In the genomic region with DNA sequence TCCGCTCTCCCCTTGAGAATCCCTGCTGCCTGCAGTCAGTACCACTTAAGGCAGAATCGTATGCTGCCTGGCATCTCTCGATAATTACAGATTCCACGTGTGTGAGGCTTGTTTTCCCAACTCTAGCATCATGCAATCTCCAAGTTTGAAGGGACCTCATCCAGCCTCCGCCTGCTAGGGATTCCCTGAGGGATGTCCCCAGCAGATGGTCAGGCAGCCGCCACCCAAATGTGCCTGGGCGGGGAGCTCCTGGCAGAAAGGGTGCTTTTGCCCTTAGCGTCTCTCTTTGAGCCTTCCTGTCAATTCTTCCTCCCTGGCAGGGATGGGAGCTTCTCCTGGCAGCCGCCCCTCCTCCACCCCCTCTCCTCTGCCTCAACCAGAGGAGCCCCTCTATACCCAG, we compare ENCODE assay signal across 12 mouse cellular contexts. TPM values are rescaled to one million over a fixed set of nuclear protein-coding genes. Genes with fewer than 3 reads are reported as not detected.
DNase-seq lines count a peak whose midpoint lies in the region; ATAC-seq and TF ChIP-seq lines count a peak whose summit lies in the region.
"Had no signal": no experiment of that assay in that cellular context is flagged by ENCODE, and none has a peak within 500 bp of the region (broad histone marks: within the 10 kb centered on the region; RNA-seq: fewer than 3 reads in every experiment).

No protein-coding gene starts in this region.

- peaks cover 98% of the 10 kb centered on the region for H3K27me3 ChIP-seq in forebrain, embryonic 10.5 days (ENCODE audit: poor library complexity, severe bottlenecking)
- peaks cover 27% of the 10 kb centered on the region for H3K27me3 ChIP-seq in forebrain, embryonic 11.5 days (ENCODE audit: control insufficient read depth, insufficient read depth, low read length)
- no peaks in the 10 kb centered on the region for H3K27me3 ChIP-seq in lung, postnatal 0 days (replicated peaks; ENCODE audit: insufficient read depth, low read length)

- intact Hi-C loops in left cerebral cortex, postnatal 36 days (cut with DNase I), result no loop called here

- H3K9ac ChIP-seq in forebrain, embryonic 11.5 days (ENCODE audit: low read length), result no peak overlapping the region
- H3K9ac ChIP-seq in lung, postnatal 0 days (replicated peaks; ENCODE audit: low read depth), result no peak overlapping the region
- H3K9ac ChIP-seq: embryonic facial prominence, embryonic 15.5 days; liver, postnatal 0 days had no signal

- no peaks in the 10 kb centered on the region for H3K36me3 ChIP-seq in forebrain, embryonic 10.5 days (replicated peaks)
- H3K36me3 ChIP-seq in forebrain, embryonic 11.5 days (ENCODE audit: control insufficient read depth, insufficient read depth, low read length), result no peaks in the 10 kb centered on the region
- H3K36me3 ChIP-seq in lung, postnatal 0 days (ENCODE audit: insufficient read depth, low read length), result no peaks in the 10 kb centered on the region
- H3K36me3 ChIP-seq: embryonic facial prominence, embryonic 15.5 days had no signal

- DNase-seq in forebrain, embryonic 10.5 days (ENCODE audit: extremely low spot score, low spot score), result no peak
- no peak for DNase-seq in forebrain, embryonic 11.5 days (ENCODE audit: low spot score)
- DNase-seq in brain, adult 2 months (ENCODE audit: low read depth, low spot score), result peak; percentile 79
- DNase-seq in frontal cortex, postnatal 36 days (ENCODE audit: low spot score in 2 of 2), result peak; percentile 68 to 83
- DNase-seq in left cerebral cortex, postnatal 36 days (ENCODE audit: low spot score in 2 of 2), result peak; percentile 79 to 81
- DNase-seq in urinary bladder, adult 2 months (ENCODE audit: low spot score), result no peak
- no peak for DNase-seq in lung, postnatal 0 days (ENCODE audit: low spot score)
- no peak for DNase-seq in liver
- DNase-seq: cerebellum, adult 8-10 months; liver, postnatal 0 days had no signal

- H3K27ac ChIP-seq in forebrain, embryonic 10.5 days, result peak overlapping the region; percentile 48; the same call in 1 of the 2 replicates
- H3K27ac ChIP-seq in forebrain, embryonic 11.5 days (ENCODE audit: low read depth, low read length), result no peak overlapping the region
- no peak overlapping the region for H3K27ac ChIP-seq in lung, postnatal 0 days (ENCODE audit: low read length)
- H3K27ac ChIP-seq: embryonic facial prominence, embryonic 15.5 days had no signal

- TF ChIP-seq EP300 in lung, postnatal 0 days (IDR thresholded peaks at IDR 0.05), result no peak

- no peak for TF ChIP-seq CTCF in lung, postnatal 0 days (IDR thresholded peaks at IDR 0.05)

- WGBS in forebrain, embryonic 10.5 days, result 67% methylated on average over 9 of the region's 9 CpGs
- 63% methylated on average over 9 of the region's 9 CpGs for WGBS in forebrain, embryonic 11.5 days
- 55% methylated on average over 9 of the region's 9 CpGs for WGBS in lung, postnatal 0 days

- no peak for ATAC-seq in forebrain, embryonic 11.5 days (replicated peaks; ENCODE audit: low FRiP score)
- ATAC-seq in lung, postnatal 0 days, result no peak
- ATAC-seq: liver, postnatal 0 days had no signal

- no peak overlapping the region for H3K4me2 ChIP-seq in forebrain, embryonic 11.5 days (ENCODE audit: low read depth, low read length, severe bottlenecking)
- no peak overlapping the region for H3K4me2 ChIP-seq in lung, postnatal 0 days (replicated peaks; ENCODE audit: low read depth, low read length)
- H3K4me2 ChIP-seq: embryonic facial prominence, embryonic 15.5 days had no signal

- peaks cover 54% of the 10 kb centered on the region for H3K4me1 ChIP-seq in forebrain, embryonic 10.5 days
- peaks cover 13% of the 10 kb centered on the region for H3K4me1 ChIP-seq in forebrain, embryonic 11.5 days (replicated peaks; ENCODE audit: control insufficient read depth, insufficient read depth, low read length)
- no peaks in the 10 kb centered on the region for H3K4me1 ChIP-seq in lung, postnatal 0 days (ENCODE audit: insufficient read depth, low read depth, low read length)

- no peak overlapping the region for H3K4me3 ChIP-seq in forebrain, embryonic 10.5 days
- no peak overlapping the region for H3K4me3 ChIP-seq in forebrain, embryonic 11.5 days (ENCODE audit: low read depth, low read length)
- H3K4me3 ChIP-seq in lung, postnatal 0 days (ENCODE audit: low read depth, low read length), result no peak overlapping the region
- H3K4me3 ChIP-seq: embryonic facial prominence, embryonic 15.5 days had no signal

- H3K9me3 ChIP-seq in forebrain, embryonic 10.5 days, result no peaks in the 10 kb centered on the region
- H3K9me3 ChIP-seq in forebrain, embryonic 11.5 days (ENCODE audit: control insufficient read depth, low read length), result no peaks in the 10 kb centered on the region
- H3K9me3 ChIP-seq in lung, postnatal 0 days (ENCODE audit: low read length), result no peaks in the 10 kb centered on the region
- H3K9me3 ChIP-seq: embryonic facial prominence, embryonic 15.5 days had no signal

RNA-seq across cellular contexts. Expression of a gene that starts 22.4 kb away (rescaled TPM):
- polyA plus RNA-seq in forebrain, embryonic 10.5 days (2016; fragmentation: Nextera tagmentation; extraction: Ambion mirVana), result 17.0 and 20.7 TPM in 2 replicates
- 29.6 and 30.5 TPM in 2 replicates for polyA plus RNA-seq in forebrain, embryonic 11.5 days (2014; fragmentation: Nextera tagmentation; extraction: Ambion mirVana)
- 10 to 100 TPM; 51.7 to 63.6 TPM for total RNA-seq in left cerebral cortex, postnatal 36 days (2021)
- 36.4 and 53.7 TPM in 2 replicates for polyA plus RNA-seq in urinary bladder, adult 2 months (2012; rRNA removed)
- 7.7 and 9.0 TPM in 2 replicates for polyA plus RNA-seq in lung, postnatal 0 days (2015; fragmentation: Nextera tagmentation; extraction: Ambion mirVana)

RNA-seq across cellular contexts. Expression of a gene that starts 29.6 kb away (rescaled TPM):
- 2.8 and 4.3 TPM in 2 replicates for polyA plus RNA-seq in forebrain, embryonic 10.5 days (2016; fragmentation: Nextera tagmentation; extraction: Ambion mirVana)
- 14.3 and 16.7 TPM in 2 replicates for polyA plus RNA-seq in forebrain, embryonic 11.5 days (2014; fragmentation: Nextera tagmentation; extraction: Ambion mirVana)
- total RNA-seq in left cerebral cortex, postnatal 36 days (2021), result 100 to 1,000 TPM; 150 to 165 TPM
- polyA plus RNA-seq in urinary bladder, adult 2 months (2012; rRNA removed), result 0.09 and 0.21 TPM in 2 replicates
- polyA plus RNA-seq in lung, postnatal 0 days (2015; fragmentation: Nextera tagmentation; extraction: Ambion mirVana), result 0.04 and 0.06 TPM in 2 replicates
- total RNA-seq: megakaryocyte, adult 5-6 weeks had no signal
- polyA plus RNA-seq: liver, postnatal 0 days had no signal

Comparison
In these comparisons a context has a peak if more than half of its experiments do, and no peak if none do; other contexts are left out.
1. DNase-seq: peak in brain, adult 2 months (single experiment), frontal cortex, postnatal 36 days (2 of 2) and left cerebral cortex, postnatal 36 days (2 of 2); none in forebrain, embryonic 10.5 days (single experiment), forebrain, embryonic 11.5 days (single experiment), urinary bladder, adult 2 months (single experiment), lung, postnatal 0 days (single experiment) and liver (single experiment).